Mouse (Mus musculus): ENCODE data around the gene Ddc.

GRCm38 (mm10) chr11:11777246-11777645, 120.7 kb downstream of the Ddc start:
- no peak for TF ChIP-seq EP300 (IDR thresholded peaks at IDR 0.05; ENCODE audit: low read length)
- no peak for TF ChIP-seq CTCF (conservative IDR thresholded peaks at IDR 0.05 in 1 of 2, IDR thresholded peaks at IDR 0.05 in 1 of 2; ENCODE audit: low read depth in 2 of 2, low read length in 2 of 2)
- TF ChIP-seq ZNF384 (IDR thresholded peaks at IDR 0.05; ENCODE audit: low read depth, low read length): no peak
- TF ChIP-seq POLR2A (IDR thresholded peaks at IDR 0.05; ENCODE audit: low read depth, low read length): no peak
- TF ChIP-seq RAD21 (IDR thresholded peaks at IDR 0.05; ENCODE audit: low read depth, low read length): peak; percentile 6
- no peak for TF ChIP-seq JUND (conservative IDR thresholded peaks at IDR 0.05; ENCODE audit: low read depth, low read length)
- TF ChIP-seq ETS1 (conservative IDR thresholded peaks at IDR 0.05; ENCODE audit: low read depth, low read length): no peak
- no peak for TF ChIP-seq NELFE (IDR thresholded peaks at IDR 0.05; ENCODE audit: low read depth, low read length)
- TF ChIP-seq MAX (IDR thresholded peaks at IDR 0.05; ENCODE audit: low read length): no peak; the same call in 1 of the 2 replicates
- 0 out of 2 replicates have a peak, but pooled peaks have one; percentile 17 for TF ChIP-seq SMC3 (IDR thresholded peaks at IDR 0.05; ENCODE audit: low read depth, low read length)
- no peak for TF ChIP-seq MAFK (IDR thresholded peaks at IDR 0.05; ENCODE audit: insufficient replicate concordance, low read length)
- no peak for TF ChIP-seq IRF4 (IDR thresholded peaks at IDR 0.05; ENCODE audit: low read depth, low read length)
- TF ChIP-seq MXI1 (IDR thresholded peaks at IDR 0.05; ENCODE audit: low read depth, low read length): no peak; the same call in 1 of the 2 replicates
- no peak; the same call in none of the 2 replicates for TF ChIP-seq MYC (IDR thresholded peaks at IDR 0.05; ENCODE audit: low read depth, low read length)

All from CH12.LX (cell line).